Mouse (Mus musculus) neural tube, embryonic 15.5 days (tissue): ENCODE results near the gene Urod. TPM values are rescaled to one million over a fixed set of nuclear protein-coding genes. Genes with fewer than 3 reads are reported as not detected.
A peak's percentile ranks its signal among the peaks of the same experiment; 100 is the strongest.

Experiments used
- ATAC-seq: fragments of 200-750 bp; cut with Nextera tagmentation; 2 replicates; pipeline ENCODE4 v1.8.0; 2017; ENCODE audit warnings: mild to moderate bottlenecking, moderate TSS enrichment, moderate library complexity; ENCODE audit not compliant: low FRiP score
- H3K27ac ChIP-seq: fragments of 300-500 bp; sonication (generic); replicated peaks from 2 replicates; pipeline ENCODE4 v1.5.1; 2015; ENCODE audit warnings: mild to moderate bottlenecking, inconsistent platforms
- H3K27me3 ChIP-seq: fragments of 300-500 bp; sonication (generic); replicated peaks from 2 replicates; pipeline ENCODE4 v1.6.1; 2015; ENCODE audit warnings: inconsistent platforms
- H3K36me3 ChIP-seq: fragments of 300-500 bp; sonication (generic); 2 replicates; pipeline ENCODE4 v1.6.1; 2015; ENCODE audit warnings: inconsistent platforms
- H3K4me1 ChIP-seq: fragments of 300-500 bp; sonication (generic); 2 replicates; pipeline ENCODE4 v1.6.1; 2015; ENCODE audit warnings: inconsistent platforms
- H3K4me2 ChIP-seq: fragments of 300-500 bp; sonication (generic); 2 replicates; pipeline ENCODE4 v1.6.1; 2015; ENCODE audit warnings: inconsistent platforms, mild to moderate bottlenecking, moderate library complexity
- H3K4me3 ChIP-seq: fragments of 300-500 bp; sonication (generic); replicated peaks from 2 replicates; pipeline ENCODE4 v1.5.1; 2015; ENCODE audit warnings: mild to moderate bottlenecking, inconsistent platforms
- H3K9ac ChIP-seq: fragments of 300-500 bp; sonication (generic); replicated peaks from 2 replicates; pipeline ENCODE4 v1.6.1; 2015; ENCODE audit warnings: mild to moderate bottlenecking, inconsistent platforms
- H3K9me3 ChIP-seq: fragments of 300-500 bp; sonication (generic); replicated peaks from 2 replicates; pipeline ENCODE4 v1.6.1; 2016; ENCODE audit warnings: inconsistent platforms
- WGBS: fragments of 180-500 bp; shearing (Covaris S2); methylation state at CpG from one replicate; pipeline ENCODE4 v1.1.7; 2015; ENCODE audit warnings: mixed read lengths; 5-methylcytosine and 5-hydroxymethylcytosine counted together
- polyA plus RNA-seq: library from polyadenylated mRNA; unstranded; fragments of >200 nt; fragmentation: Nextera tagmentation; extraction: Ambion mirVana; gene quantifications from 2 replicates; pipeline ENCODE4 v1.2.1, GENCODE M21; 2015

The Urod gene
- polyA plus RNA-seq, result 57.2 and 62.7 TPM in 2 replicates

GRCm38 (mm10) chr4:116993672-116994621 lies at the start of gene Urod:
Gene Urod (minus strand): TSS chr4:116994413.
- H3K4me3 ChIP-seq, result peak within 1 kb of the TSS; percentile 72
- peak within 1 kb of the TSS; percentile 90 for H3K4me2 ChIP-seq
- no peaks in the 10 kb centered on the region for H3K9me3 ChIP-seq
- H3K27me3 ChIP-seq, result no peaks in the 10 kb centered on the region
- peak; percentile 92 for ATAC-seq
- H3K27ac ChIP-seq, result peak within 1 kb of the TSS; percentile 89
- WGBS, result 1% methylated on average over 38 of the region's 38 CpGs
- peak within 1 kb of the TSS; percentile 72 for H3K9ac ChIP-seq
- peaks cover 30% of the 10 kb centered on the region for H3K36me3 ChIP-seq
- peaks cover 34% of the 10 kb centered on the region for H3K4me1 ChIP-seq

- Histone ChIP-seq H3K27ac (peak overlapping the region; percentile 79), H3K4me2 (no peak overlapping the region), H3K4me1 (peaks cover 23% of the 10 kb centered on the region), H3K36me3 (peaks cover 7% of the 10 kb centered on the region; the same call in 1 of the 2 replicates), H3K9ac (no peak overlapping the region), H3K27me3 (no peaks in the 10 kb centered on the region), H3K4me3 (no peak overlapping the region), H3K9me3 (no peaks in the 10 kb centered on the region)
- no peak for ATAC-seq
- 63% methylated on average over 4 of the region's 4 CpGs for WGBS
Observed at GRCm38 (mm10) chr4:117041283-117041721, 47.1 kb upstream of the Urod start.

GRCm38 (mm10) chr4:117040791-117041190 lies 46.6 kb upstream of the Urod start:
- no peak for ATAC-seq
- H3K36me3 ChIP-seq, result peaks cover 7% of the 10 kb centered on the region; the same call in 1 of the 2 replicates
- H3K27ac ChIP-seq, result peak overlapping the region; percentile 79
- WGBS, result 13% methylated on average over 1 of the region's 1 CpGs
- H3K27me3 ChIP-seq, result no peaks in the 10 kb centered on the region
- no peaks in the 10 kb centered on the region for H3K9me3 ChIP-seq
- no peak overlapping the region for H3K4me3 ChIP-seq
- H3K4me1 ChIP-seq, result peaks cover 23% of the 10 kb centered on the region
- no peak overlapping the region for H3K9ac ChIP-seq
- peak overlapping the region; percentile 19 for H3K4me2 ChIP-seq

DNA sequence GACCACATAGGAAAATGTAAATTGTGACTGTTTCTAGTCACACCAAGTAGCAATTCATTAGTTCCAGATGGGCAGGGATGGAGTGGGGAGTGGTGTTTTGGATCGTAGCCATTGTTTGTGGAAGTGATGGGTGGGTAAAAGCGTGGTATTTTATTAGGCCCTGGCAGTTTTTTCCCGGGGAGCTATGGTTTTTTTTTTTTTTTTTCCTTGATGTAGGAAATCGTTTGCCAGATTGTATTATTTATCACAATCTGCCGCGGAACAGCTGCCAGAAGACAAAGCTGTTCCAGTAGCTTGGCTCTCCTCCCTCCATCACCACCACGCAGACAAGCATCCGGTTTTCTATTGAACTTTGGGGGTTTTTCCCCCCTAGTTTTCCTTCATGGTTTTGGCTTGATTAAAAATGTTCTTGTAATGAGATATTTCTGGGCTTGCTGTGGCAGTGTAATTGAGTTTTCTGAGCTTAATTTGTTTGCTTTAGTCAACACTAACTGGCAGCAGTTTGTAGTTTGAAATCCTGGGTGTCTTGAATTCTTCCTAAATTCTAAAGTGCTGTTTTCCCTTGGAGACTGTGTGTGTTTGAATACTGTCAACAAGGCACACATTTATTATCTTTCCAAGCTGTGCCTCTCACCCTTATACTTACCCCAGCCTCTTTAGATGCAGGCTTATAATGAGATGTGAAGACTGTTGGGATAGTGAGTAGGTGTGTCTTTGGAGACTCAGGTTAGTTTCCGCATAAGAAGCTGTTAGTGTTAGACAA lies 45.9 kb upstream of the Urod start:
- H3K27me3 ChIP-seq, result no peaks in the 10 kb centered on the region
- H3K27ac ChIP-seq, result peak overlapping the region; percentile 79
- H3K9ac ChIP-seq, result no peak overlapping the region
- H3K4me1 ChIP-seq, result peaks cover 23% of the 10 kb centered on the region
- WGBS, result 14% methylated on average over 9 of the region's 9 CpGs
- no peaks in the 10 kb centered on the region for H3K9me3 ChIP-seq
- 0 out of 2 replicates have a peak, but pooled peaks cover 7% of the 10 kb centered on the region for H3K36me3 ChIP-seq
- ATAC-seq, result peak; percentile 61; the same call in 1 of the 2 replicates
- H3K4me3 ChIP-seq, result no peak overlapping the region
- H3K4me2 ChIP-seq, result peak overlapping the region; percentile 19

DNA sequence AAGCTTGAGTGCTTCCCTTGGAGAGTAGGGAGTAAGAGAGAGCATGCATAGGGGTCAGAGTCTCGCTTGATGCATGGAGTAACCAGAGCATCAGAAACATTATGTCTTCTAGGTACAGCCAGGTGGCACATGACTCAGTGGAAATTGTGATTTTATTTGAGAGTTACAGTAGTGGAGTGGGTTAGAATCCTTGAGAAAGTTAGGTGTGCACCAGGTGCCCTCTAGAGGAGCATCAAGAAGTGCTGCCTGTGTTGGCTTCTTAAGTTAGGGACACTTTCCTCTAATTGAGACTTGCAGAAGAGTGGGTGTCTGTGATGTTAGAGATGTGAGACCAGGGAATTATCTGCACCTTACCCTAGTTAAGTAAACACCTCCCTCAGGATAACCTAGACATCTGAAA lies 36.9 kb upstream of the Urod start:
- no peak for ATAC-seq
- H3K4me1 ChIP-seq, result no peaks in the 10 kb centered on the region
- no peaks in the 10 kb centered on the region for H3K9me3 ChIP-seq
- WGBS, result 96% methylated on average over 1 of the region's 1 CpGs
- no peak overlapping the region for H3K4me3 ChIP-seq
- no peak overlapping the region for H3K4me2 ChIP-seq
- H3K27me3 ChIP-seq, result no peaks in the 10 kb centered on the region
- no peak overlapping the region for H3K27ac ChIP-seq
- no peak overlapping the region for H3K9ac ChIP-seq
- peaks cover 21% of the 10 kb centered on the region for H3K36me3 ChIP-seq

DNA sequence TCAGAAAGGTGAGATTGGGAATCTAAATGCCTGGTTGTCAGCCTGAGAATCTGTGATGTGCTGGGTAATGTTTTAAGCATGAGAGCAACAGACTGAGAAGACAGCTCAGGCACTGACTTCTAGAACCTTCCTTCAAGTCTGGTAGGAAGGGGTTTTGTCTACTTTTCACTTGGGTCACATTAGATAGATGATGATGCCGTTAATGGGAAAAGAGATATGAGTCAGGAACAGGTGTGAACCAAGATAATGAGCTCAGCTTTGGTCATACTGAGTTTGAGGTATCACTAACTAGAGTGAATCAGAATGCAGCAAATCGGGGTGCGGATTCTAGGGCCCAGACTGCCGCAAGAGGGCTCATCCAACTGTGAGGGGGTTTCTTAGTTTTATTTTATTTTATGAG lies 29.3 kb upstream of the Urod start:
- H3K36me3 ChIP-seq, result peaks cover 31% of the 10 kb centered on the region
- no peak for ATAC-seq
- 97% methylated on average over 4 of the region's 4 CpGs for WGBS

GRCm38 (mm10) chr4:117019206-117020134 lies 25.3 kb upstream of the Urod start, which contains the start of gene Eif2b3:
Gene Eif2b3 (plus strand): TSS chr4:117019402.
- Histone ChIP-seq H3K9ac (peak within 1 kb of the TSS; percentile 93), H3K36me3 (peaks cover 22% of the 10 kb centered on the region), H3K4me3 (peak within 1 kb of the TSS; percentile 99), H3K4me1 (peaks cover 14% of the 10 kb centered on the region), H3K4me2 (peak within 1 kb of the TSS; percentile 77), H3K27me3 (no peaks in the 10 kb centered on the region), H3K9me3 (no peaks in the 10 kb centered on the region), H3K27ac (peak within 1 kb of the TSS; percentile 69)
- ATAC-seq, result peak; percentile 95
- WGBS, result 1% methylated on average over 61 of the region's 61 CpGs

More for the DNA sequence above, 29.3 kb upstream of the Urod start:
- no peak overlapping the region for H3K27ac ChIP-seq
- H3K27me3 ChIP-seq, result no peaks in the 10 kb centered on the region
- no peak overlapping the region for H3K9ac ChIP-seq
- H3K4me2 ChIP-seq, result no peak overlapping the region
- H3K9me3 ChIP-seq, result no peaks in the 10 kb centered on the region
- H3K4me1 ChIP-seq, result peaks cover 14% of the 10 kb centered on the region
- H3K4me3 ChIP-seq, result no peak overlapping the region

DNA sequence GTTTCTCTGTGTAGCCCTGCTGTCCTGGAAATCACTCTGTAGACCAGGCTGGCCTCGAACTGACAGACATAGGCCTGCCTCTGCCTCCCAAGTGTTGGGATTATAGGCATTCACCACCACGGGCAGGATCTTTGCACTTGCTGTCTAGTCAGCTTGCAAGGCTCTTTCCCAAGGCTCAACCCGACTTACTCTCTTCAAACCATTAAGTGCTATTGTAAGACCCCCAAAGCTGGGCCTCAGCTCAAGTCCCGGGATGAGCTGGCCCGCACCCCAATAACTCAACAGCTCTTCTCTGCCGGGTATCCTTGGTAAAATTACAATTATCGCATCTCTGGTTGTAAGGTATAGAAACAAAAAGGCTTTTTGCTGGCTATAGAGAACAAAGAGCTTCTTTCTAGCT lies 24.1 kb upstream of the Urod start:
- WGBS, result 88% methylated on average over 7 of the region's 7 CpGs

GRCm38 (mm10) chr4:117017738-117018137 lies 23.5 kb upstream of the Urod start:
- H3K27me3 ChIP-seq, result no peaks in the 10 kb centered on the region
- H3K9me3 ChIP-seq, result no peaks in the 10 kb centered on the region
- no peak overlapping the region for H3K4me2 ChIP-seq
- no peak for ATAC-seq
- no peak overlapping the region for H3K4me3 ChIP-seq
- no peak overlapping the region for H3K9ac ChIP-seq
- H3K27ac ChIP-seq, result no peak overlapping the region
- WGBS, result 81% methylated on average over 2 of the region's 2 CpGs
- H3K4me1 ChIP-seq, result peaks cover 14% of the 10 kb centered on the region
- H3K36me3 ChIP-seq, result peaks cover 11% of the 10 kb centered on the region

More for the DNA sequence above, 24.1 kb upstream of the Urod start:
- H3K27me3 ChIP-seq, result no peaks in the 10 kb centered on the region
- H3K9me3 ChIP-seq, result no peaks in the 10 kb centered on the region
- H3K4me2 ChIP-seq, result no peak overlapping the region
- H3K9ac ChIP-seq, result no peak overlapping the region
- no peak overlapping the region for H3K4me3 ChIP-seq
- ATAC-seq, result no peak
- H3K27ac ChIP-seq, result no peak overlapping the region
- H3K4me1 ChIP-seq, result peaks cover 14% of the 10 kb centered on the region
- H3K36me3 ChIP-seq, result peaks cover 17% of the 10 kb centered on the region

DNA sequence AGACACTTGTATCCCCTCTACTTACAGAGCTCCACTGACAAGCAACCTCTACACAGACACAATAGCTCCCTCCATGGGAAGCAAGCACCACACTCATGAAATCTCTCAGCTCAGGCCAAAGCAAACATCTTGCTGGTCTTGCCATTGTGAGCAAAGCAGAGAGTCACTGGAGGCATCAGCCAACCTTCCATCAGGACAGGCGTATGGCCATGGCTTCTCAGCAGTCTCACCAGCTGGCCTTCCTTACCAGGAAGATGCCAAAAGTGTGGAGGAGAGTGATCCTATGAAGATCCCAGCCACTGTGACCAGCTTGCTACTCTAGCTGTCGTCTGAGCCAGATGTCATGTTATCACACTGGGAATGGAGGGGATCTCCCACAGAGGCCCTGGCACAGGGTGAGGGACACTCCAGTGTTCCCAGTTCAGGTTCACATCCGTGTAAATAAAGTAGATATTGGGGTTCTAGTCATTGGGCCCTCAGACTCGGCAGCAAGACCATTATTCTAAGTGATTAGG lies 20.7 kb upstream of the Urod start:
- H3K27ac ChIP-seq, result no peak overlapping the region
- H3K4me3 ChIP-seq, result no peak overlapping the region
- no peak overlapping the region for H3K4me2 ChIP-seq
- peaks cover 6% of the 10 kb centered on the region for H3K4me1 ChIP-seq
- no peaks in the 10 kb centered on the region for H3K9me3 ChIP-seq
- 73% methylated on average over 4 of the region's 4 CpGs for WGBS
- no peak overlapping the region for H3K9ac ChIP-seq
- no peaks in the 10 kb centered on the region for H3K27me3 ChIP-seq
- H3K36me3 ChIP-seq, result no peaks in the 10 kb centered on the region
- ATAC-seq, result no peak
